Mouse (Mus musculus): ENCODE measurements around the gene Fbxl21.

Fbxl21 gene

DNA sequence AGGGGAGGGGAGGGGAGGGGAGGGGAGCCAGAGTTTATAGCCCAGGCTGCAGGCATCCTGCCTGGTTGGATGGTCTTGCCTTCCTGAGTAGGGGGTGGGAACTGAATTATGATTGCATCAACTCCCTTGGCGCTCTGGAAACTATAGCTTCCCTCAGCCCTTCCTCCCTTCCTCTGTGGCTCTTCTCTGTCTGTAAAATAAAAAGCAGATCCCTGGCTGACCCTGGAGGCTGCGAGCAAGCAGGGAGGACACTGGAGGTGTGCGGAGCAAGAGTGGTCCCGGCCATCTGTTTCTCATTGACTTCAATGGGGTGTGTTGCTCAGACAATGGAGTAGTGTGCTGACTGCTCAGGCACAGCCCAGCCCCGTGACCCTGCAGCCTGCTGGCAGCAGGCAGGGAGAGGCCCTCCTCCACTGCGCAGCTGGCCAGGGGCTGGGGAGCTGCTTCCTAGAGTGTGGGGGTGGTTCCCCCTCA, 59.7 kb downstream of the Fbxl21 start:
- peak; percentile 59 for DNase-seq (ENCODE audit: low spot score)

DNA sequence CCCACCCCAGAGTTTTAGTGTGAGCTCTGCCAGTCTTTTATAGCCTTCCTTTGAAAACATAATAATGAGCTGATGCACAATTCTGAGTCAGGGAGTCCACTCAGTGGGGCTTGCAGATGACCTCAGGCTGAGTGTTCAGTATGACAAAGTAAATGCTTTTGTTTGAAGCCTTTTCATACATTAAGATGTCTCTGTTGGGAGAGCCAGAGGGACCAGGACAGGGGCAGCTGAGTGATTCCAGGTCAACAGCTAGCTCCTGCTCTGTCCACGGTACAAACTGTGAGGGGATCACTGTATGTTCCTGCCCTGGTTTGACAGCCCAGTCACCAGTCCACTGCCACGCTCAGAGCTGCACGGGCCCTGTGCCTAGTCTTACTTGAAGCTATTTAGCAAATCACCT, 60.4 kb downstream of the Fbxl21 start:
- no peak for DNase-seq (ENCODE audit: low spot score)

DNA sequence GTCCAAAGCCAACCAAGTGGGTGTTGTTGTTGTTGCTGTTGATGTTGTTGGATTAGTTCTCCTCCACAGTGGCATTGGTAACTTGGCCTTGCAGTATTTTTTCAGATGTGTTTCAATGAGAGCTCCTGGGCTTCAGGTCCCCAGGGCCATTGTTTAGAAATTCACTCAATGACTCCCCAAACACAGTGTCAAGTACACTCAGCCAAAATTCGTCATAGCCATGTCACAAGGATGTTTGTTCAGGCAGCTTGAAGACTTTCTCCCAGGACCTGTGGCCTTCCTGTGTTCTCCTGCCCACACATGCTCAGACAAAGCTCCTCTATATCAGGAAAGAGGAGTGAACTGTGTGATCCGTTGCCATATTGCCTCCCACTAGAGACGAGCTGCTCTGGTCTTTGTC, 63.8 kb downstream of the Fbxl21 start:
- DNase-seq (ENCODE audit: low spot score) = no peak

Measured in ovary, postnatal 10 days (tissue).